Mouse (Mus musculus): ENCODE data around the gene Pde1b.

GRCm38 (mm10) chr15:103496204-103497140 lies 6.4 kb upstream of the Pde1b start:
- TF ChIP-seq CTCF (IDR thresholded peaks at IDR 0.05; ENCODE audit: low read depth, low read length) (no peak), TAL1 (conservative IDR thresholded peaks at IDR 0.05; ENCODE audit: low read depth, low read length) (no peak)

All from G1E (cell line).